Mouse (Mus musculus): ENCODE data around the gene Rap1a. TPM values are rescaled to one million over a fixed set of nuclear protein-coding genes. Genes with fewer than 3 reads are reported as not detected.

Gene Rap1a
- polyA plus RNA-seq, 1 experiment from 2014 or later: 165 TPM

DNA sequence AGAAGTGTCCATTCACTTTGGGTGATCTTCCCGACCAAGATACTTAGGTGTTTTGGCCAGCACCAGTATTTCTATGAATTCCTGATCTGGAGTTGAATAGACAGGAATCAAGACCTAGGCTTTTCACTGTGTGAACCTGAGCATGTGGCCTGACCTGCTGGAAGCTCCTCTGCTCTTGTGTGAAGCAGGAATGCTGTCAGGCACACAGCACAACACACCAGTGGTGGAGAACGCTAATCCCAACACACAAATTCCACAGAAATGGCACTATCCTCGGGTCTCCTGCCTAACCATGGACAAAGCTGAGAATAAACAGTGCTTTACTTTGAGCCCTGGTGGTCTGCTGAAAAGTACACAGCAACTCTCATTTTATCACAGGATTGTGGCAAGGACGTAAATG is 80.6 kb downstream of the Rap1a start:
- ChIA-PET POLR2A (interaction anchor here (0.8 kb wide), 1 partner anchor 46 kb away, joined by 3 read pairs; no protein-coding TSS in a partner anchor), CTCF (interaction anchor here (1.3 to 15.9 kb wide), 5 partner anchors 11 to 179 kb away, joined by 3 to 140 read pairs (median 13); partner anchors contain the start of genes Ddx20 and Inka2)
- in situ Hi-C loops (cut with MboI; ENCODE audit: low pct_unique_long_range_greater_than_20kb): loop anchor here (5.0 kb wide), 1 partner anchor 33 kb away; the partner anchor contains the start of gene Ddx20
- no peaks in the 10 kb centered on the region for H3K27me3 ChIP-seq
- TF ChIP-seq CTCF (IDR thresholded peaks at IDR 0.05): no peak
- DNase-seq (ENCODE audit: low read depth, low spot score) (no peak), ATAC-seq (no peak)

DNA sequence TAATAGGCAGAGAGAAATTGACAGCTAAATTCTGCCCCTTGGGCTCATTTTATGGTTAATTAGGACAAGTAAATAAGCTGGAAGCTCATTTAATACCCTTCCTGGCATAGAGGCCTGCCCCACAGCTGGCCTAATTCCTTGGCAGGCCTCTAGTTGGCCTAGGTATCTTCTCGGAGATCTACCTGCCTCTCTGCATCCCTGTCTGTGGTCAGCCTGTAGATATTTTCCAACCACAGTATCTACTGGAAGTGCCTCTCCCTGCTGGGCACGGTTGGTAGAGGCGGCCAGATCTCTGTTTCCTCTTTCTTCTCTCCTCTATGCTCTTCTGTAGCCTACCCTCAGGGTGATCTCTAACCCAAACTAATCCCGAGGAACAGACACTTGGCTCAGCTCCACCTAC is 81.2 kb downstream of the Rap1a start:
- in situ Hi-C loops (cut with MboI; ENCODE audit: low pct_unique_long_range_greater_than_20kb): loop anchor here (5.0 kb wide), 1 partner anchor 33 kb away; the partner anchor contains the start of gene Ddx20
- TF ChIP-seq CTCF (IDR thresholded peaks at IDR 0.05): no peak
- peak; percentile 6 for ATAC-seq

GRCm38 (mm10) chr3:105718746-105719145 is 82.4 kb downstream of the Rap1a start:
- no peak for DNase-seq (ENCODE audit: low read depth, low spot score)
- in situ Hi-C loops (cut with MboI; ENCODE audit: low pct_unique_long_range_greater_than_20kb): no loop called here
- ChIA-PET CTCF (interaction anchor here (0.7 to 15.9 kb wide), 4 partner anchors 8 to 28 kb away, joined by 3 to 140 read pairs (median 9); partner anchors contain the start of gene Ddx20), POLR2A (interaction anchor here (1.0 kb wide), 2 partner anchors 13 to 32 kb away, joined by 4 read pairs; partner anchors contain the start of gene Ddx20)
- ATAC-seq: no peak
- H3K27me3 ChIP-seq: no peaks in the 10 kb centered on the region
- no peak for TF ChIP-seq CTCF (IDR thresholded peaks at IDR 0.05)

More for the DNA sequence above, 81.2 kb downstream of the Rap1a start:
- no peak for DNase-seq (ENCODE audit: low read depth, low spot score)
- POLR2A ChIA-PET: interaction anchor here (0.8 to 1.0 kb wide), 2 partner anchors 33 to 46 kb away, joined by 3 to 4 read pairs; partner anchors contain the start of gene Ddx20
- H3K27me3 ChIP-seq: no peaks in the 10 kb centered on the region
- CTCF ChIA-PET: interaction anchor here (1.0 to 15.9 kb wide), 5 partner anchors 12 to 180 kb away, joined by 3 to 140 read pairs (median 13); partner anchors contain the start of gene Ddx20

DNA sequence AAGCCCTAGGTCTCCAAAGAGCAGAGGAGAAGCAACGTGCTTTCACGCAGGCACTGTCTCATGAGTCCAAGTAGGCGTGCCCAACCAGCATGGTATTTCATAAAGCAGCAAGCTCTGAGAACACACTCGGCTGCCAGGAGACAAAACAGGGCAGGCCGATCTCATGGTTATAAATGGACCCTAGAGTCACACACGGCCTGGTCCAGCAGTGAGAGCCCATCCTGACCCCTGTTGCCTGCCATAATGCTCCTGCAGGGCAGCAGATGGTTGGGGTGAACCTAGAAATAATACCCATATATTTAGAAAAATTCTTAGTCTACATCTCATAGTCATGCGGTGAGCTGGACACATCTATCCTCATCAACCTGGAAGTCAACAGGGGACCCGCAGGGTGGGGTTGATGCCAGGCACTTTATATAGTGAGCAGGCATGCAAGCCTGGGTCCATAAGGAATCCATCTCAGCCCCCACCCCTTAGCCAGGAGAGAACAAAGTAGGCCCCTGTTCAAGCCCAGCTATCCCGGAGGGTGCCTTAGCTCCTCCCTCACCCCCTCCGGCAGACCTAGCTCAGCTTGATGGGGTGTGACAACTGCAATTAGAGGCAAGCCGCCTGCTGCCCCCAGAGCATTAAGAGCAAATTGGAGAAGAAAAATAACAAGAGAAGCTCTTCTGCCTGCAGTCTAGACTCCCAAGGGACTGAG is 83.1 kb downstream of the Rap1a start:
- ATAC-seq (no peak), DNase-seq (ENCODE audit: low read depth, low spot score) (no peak)
- CTCF ChIA-PET: interaction anchor here (1.2 to 15.9 kb wide), 4 partner anchors 9 to 28 kb away, joined by 5 to 140 read pairs (median 22); partner anchors contain the start of gene Ddx20
- H3K27me3 ChIP-seq: no peaks in the 10 kb centered on the region
- no peak for TF ChIP-seq CTCF (IDR thresholded peaks at IDR 0.05)
- POLR2A ChIA-PET: interaction anchor here (1.0 kb wide), 1 partner anchor 12 kb away, joined by 4 read pairs; no protein-coding TSS in a partner anchor
- in situ Hi-C loops (cut with MboI; ENCODE audit: low pct_unique_long_range_greater_than_20kb): no loop called here

- ChIA-PET POLR2A (no interaction called here), CTCF (interaction anchor here (1.1 to 4.6 kb wide), 2 partner anchors 10 to 28 kb away, joined by 5 to 30 read pairs; no protein-coding TSS in a partner anchor)
- ATAC-seq (no peak), DNase-seq (ENCODE audit: low read depth, low spot score) (no peak)
- no peak for TF ChIP-seq CTCF (IDR thresholded peaks at IDR 0.05)
- no peaks in the 10 kb centered on the region for H3K27me3 ChIP-seq
- in situ Hi-C loops (cut with MboI; ENCODE audit: low pct_unique_long_range_greater_than_20kb): no loop called here
Measured at GRCm38 (mm10) chr3:105716353-105717000, 84.7 kb downstream of the Rap1a start.

DNA sequence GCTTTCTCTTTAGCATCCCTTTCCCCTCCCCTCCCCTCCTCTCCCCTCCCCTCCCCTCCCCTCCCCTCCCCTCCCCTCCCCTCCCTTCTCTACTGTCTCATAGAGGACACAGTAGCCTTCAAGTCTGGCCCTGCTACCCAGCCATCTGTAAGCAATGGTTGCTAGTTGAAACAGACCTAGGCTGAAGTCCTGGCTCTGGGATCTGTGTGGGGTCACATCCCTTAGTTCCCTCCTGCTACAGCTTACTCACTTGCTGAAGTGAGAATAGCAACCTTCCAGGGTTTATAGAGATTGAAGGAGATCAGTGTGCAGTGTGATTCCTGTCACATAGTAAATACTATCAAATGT is 86.3 kb downstream of the Rap1a start:
- CTCF ChIA-PET: interaction anchor here (1.1 to 4.6 kb wide), 3 partner anchors 9 to 41 kb away, joined by 3 to 30 read pairs (median 4); no protein-coding TSS in a partner anchor
- in situ Hi-C loops (cut with MboI; ENCODE audit: low pct_unique_long_range_greater_than_20kb): no loop called here
- ATAC-seq (no peak), DNase-seq (ENCODE audit: low read depth, low spot score) (no peak)
- no peak for TF ChIP-seq CTCF (IDR thresholded peaks at IDR 0.05)
- no peaks in the 10 kb centered on the region for H3K27me3 ChIP-seq
- POLR2A ChIA-PET: no interaction called here

DNA sequence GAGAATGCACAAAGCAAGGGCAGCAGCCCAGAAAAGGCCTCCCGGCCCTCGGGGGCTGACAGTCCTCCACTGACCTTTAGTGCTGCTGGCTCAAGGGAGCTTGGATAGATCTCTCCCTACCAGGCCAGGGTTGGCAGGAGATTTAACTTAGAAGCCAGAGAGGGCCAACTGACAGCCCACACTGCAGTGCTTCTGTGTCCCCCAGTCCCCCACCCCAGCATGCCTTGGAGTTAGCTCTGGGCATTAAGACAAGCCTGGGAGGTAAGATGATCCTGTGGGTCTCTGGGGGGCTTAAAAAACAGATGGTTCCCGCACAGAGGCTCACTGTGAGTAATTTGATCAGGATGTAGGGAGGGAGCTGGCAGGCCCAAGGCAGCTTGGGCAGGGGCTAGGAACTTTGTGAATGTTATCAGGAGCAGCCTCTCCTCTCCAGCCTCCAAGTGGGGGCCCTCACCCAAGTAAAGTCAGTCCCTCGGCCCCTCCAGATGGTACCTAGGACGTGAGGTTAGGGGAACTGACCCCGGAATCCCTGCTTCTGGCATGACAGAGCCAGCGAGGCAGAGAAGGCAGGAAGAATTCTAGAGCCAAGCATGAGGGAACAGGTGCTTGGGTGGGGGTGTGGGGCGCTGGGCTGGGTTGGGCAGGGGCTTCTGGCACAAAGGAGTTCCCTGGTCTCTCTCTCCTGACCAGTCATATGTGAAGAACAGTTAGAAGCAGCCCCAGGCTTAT is 86.9 kb downstream of the Rap1a start:
- in situ Hi-C loops (cut with MboI; ENCODE audit: low pct_unique_long_range_greater_than_20kb): no loop called here
- DNase-seq (ENCODE audit: low read depth, low spot score) (no peak), ATAC-seq (peak; percentile 19)
- CTCF ChIA-PET: interaction anchor here (1.1 to 4.6 kb wide), 5 partner anchors 10 to 40 kb away, joined by 3 to 30 read pairs (median 4); no protein-coding TSS in a partner anchor
- POLR2A ChIA-PET: no interaction called here
- no peaks in the 10 kb centered on the region for H3K27me3 ChIP-seq
- TF ChIP-seq CTCF (IDR thresholded peaks at IDR 0.05): no peak

DNA sequence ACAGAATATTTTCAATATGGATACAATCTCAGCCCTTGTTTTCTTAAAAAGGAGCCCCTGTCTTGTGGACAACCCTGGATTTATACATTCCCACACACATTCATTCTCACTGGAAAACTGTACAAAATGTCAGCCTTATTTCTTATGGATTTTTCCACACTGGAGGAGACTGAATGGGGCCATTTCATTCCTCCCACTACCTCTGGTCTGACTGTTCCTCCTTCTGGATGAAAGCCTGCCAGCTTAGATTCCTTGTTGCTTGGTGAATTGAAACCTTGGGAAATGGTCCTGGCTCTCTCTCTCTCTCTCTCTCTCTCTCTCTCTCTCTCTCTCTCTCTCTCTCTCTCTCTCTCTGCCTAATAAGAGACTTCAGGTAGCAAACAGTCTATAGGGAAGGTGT is 88.3 kb downstream of the Rap1a start:
- POLR2A ChIA-PET: interaction anchor here (0.7 kb wide), 1 partner anchor 199 kb away, joined by 4 read pairs; no protein-coding TSS in a partner anchor
- H3K27me3 ChIP-seq: no peaks in the 10 kb centered on the region
- ATAC-seq: no peak
- no peak for TF ChIP-seq CTCF (IDR thresholded peaks at IDR 0.05)
- CTCF ChIA-PET: interaction anchor here (1.1 to 2.9 kb wide), 3 partner anchors 13 to 37 kb away, joined by 3 to 13 read pairs (median 6); no protein-coding TSS in a partner anchor
- DNase-seq (ENCODE audit: low read depth, low spot score): no peak
- in situ Hi-C loops (cut with MboI; ENCODE audit: low pct_unique_long_range_greater_than_20kb): no loop called here

GRCm38 (mm10) chr3:105711741-105712140 is 89.4 kb downstream of the Rap1a start:
- TF ChIP-seq CTCF (IDR thresholded peaks at IDR 0.05): no peak
- in situ Hi-C loops (cut with MboI; ENCODE audit: low pct_unique_long_range_greater_than_20kb): no loop called here
- DNase-seq (ENCODE audit: low read depth, low spot score): no peak
- no peak for ATAC-seq
- POLR2A ChIA-PET: no interaction called here
- no peaks in the 10 kb centered on the region for H3K27me3 ChIP-seq
- CTCF ChIA-PET: interaction anchor here (1.1 to 2.9 kb wide), 3 partner anchors 14 to 36 kb away, joined by 3 to 13 read pairs (median 6); no protein-coding TSS in a partner anchor

- ATAC-seq: no peak
- in situ Hi-C loops (cut with MboI; ENCODE audit: low pct_unique_long_range_greater_than_20kb): no loop called here
Measured at GRCm38 (mm10) chr3:105710246-105710645, 90.9 kb downstream of the Rap1a start.

More at GRCm38 (mm10) chr3:105710246-105710645, 90.9 kb downstream of the Rap1a start:
- no peak for TF ChIP-seq CTCF (IDR thresholded peaks at IDR 0.05)
- ChIA-PET POLR2A (no interaction called here), CTCF (interaction anchor here (2.9 kb wide), 1 partner anchor 15 kb away, joined by 13 read pairs; no protein-coding TSS in a partner anchor)
- no peaks in the 10 kb centered on the region for H3K27me3 ChIP-seq
- DNase-seq (ENCODE audit: low read depth, low spot score): no peak
